Mouse (Mus musculus): Measurements from ENCODE around the gene Tcp11.

- no peak for TF ChIP-seq CTCF (IDR thresholded peaks at IDR 0.05; ENCODE audit: borderline replicate concordance, insufficient read depth, low read length)
- no peak for TF ChIP-seq POLR2A (IDR thresholded peaks at IDR 0.05; ENCODE audit: low read depth, low read length)
These were observed 10.2 kb downstream of the Tcp11 start for GRCm38 (mm10) chr17:28070256-28070655.

All from embryonic fibroblast, embryonic 13.5 days (primary cell).